21 mouse cellular contexts compared by ENCODE assay signal in genomic region chr15:95976156-95976876, GRCm38 (mm10).
DNase-seq lines count a peak whose midpoint lies in the region; ATAC-seq and TF ChIP-seq lines count a peak whose summit lies in the region.
"Had no signal": no experiment of that assay in that cellular context is flagged by ENCODE, and none has a peak within 500 bp of the region (broad histone marks: within the 10 kb centered on the region; RNA-seq: fewer than 3 reads in every experiment).

No protein-coding gene starts in this region.

- no peak overlapping the region for H3K4me2 ChIP-seq in lung, embryonic 16.5 days (ENCODE audit: low read depth, low read length)
- H3K4me2 ChIP-seq: heart, embryonic 12.5 days; liver, embryonic 15.5 days; neural tube, embryonic 15.5 days had no signal

- peak overlapping the region; percentile 35; the same call in 1 of the 2 replicates for H3K27ac ChIP-seq in lung, embryonic 16.5 days (ENCODE audit: low read length)
- H3K27ac ChIP-seq: embryonic facial prominence, embryonic 10.5 days; hindbrain, embryonic 10.5 days; left cerebral cortex, adult 2 months; liver, embryonic 15.5 days; macrophage; neural tube, embryonic 15.5 days had no signal

- H3K4me3 ChIP-seq in lung, embryonic 16.5 days (ENCODE audit: low read length), result no peak overlapping the region
- H3K4me3 ChIP-seq in lung, adult 2 months (replicated peaks; ENCODE audit: extremely low read depth, low read depth, low read length), result no peak overlapping the region
- H3K4me3 ChIP-seq: embryonic facial prominence, embryonic 10.5 days; heart, embryonic 12.5 days; hindbrain, embryonic 10.5 days; left cerebral cortex, adult 2 months; liver, embryonic 15.5 days; neural tube, embryonic 15.5 days had no signal

- H3K4me1 ChIP-seq in lung, embryonic 16.5 days (replicated peaks; ENCODE audit: control insufficient read depth, insufficient read depth, low read length), result peaks cover 8% of the 10 kb centered on the region
- H3K4me1 ChIP-seq in lung, adult 2 months (ENCODE audit: control insufficient read depth, insufficient read depth, low read length), result no peaks in the 10 kb centered on the region
- H3K4me1 ChIP-seq: liver, embryonic 15.5 days; neural tube, embryonic 15.5 days had no signal

- no peaks in the 10 kb centered on the region for H3K27me3 ChIP-seq in lung, embryonic 16.5 days (ENCODE audit: control insufficient read depth, insufficient read depth, low read depth, low read length)
- H3K27me3 ChIP-seq: heart, embryonic 12.5 days; liver, embryonic 15.5 days; neural tube, embryonic 15.5 days had no signal

- H3K9me3 ChIP-seq in lung, embryonic 16.5 days (ENCODE audit: control insufficient read depth, low read length), result no peaks in the 10 kb centered on the region
- H3K9me3 ChIP-seq: embryonic facial prominence, embryonic 10.5 days; heart, embryonic 12.5 days; hindbrain, embryonic 10.5 days; liver, embryonic 15.5 days; neural tube, embryonic 15.5 days had no signal

- H3K36me3 ChIP-seq in lung, embryonic 16.5 days (ENCODE audit: control insufficient read depth, insufficient read depth, low read length), result peaks cover 13% of the 10 kb centered on the region

- no peak overlapping the region for H3K9ac ChIP-seq in lung, embryonic 16.5 days (ENCODE audit: low read length)
- H3K9ac ChIP-seq: heart, embryonic 12.5 days; liver, embryonic 15.5 days; neural tube, embryonic 15.5 days had no signal

- TF ChIP-seq POLR2A in lung, adult 2 months (IDR thresholded peaks at IDR 0.05; ENCODE audit: borderline replicate concordance, extremely low read depth, low read depth, low read length), result no peak

- ATAC-seq in lung, embryonic 16.5 days (ENCODE audit: low read depth), result 0 out of 2 replicates have a peak, but pooled peaks have one; percentile 26
- ATAC-seq: hindbrain, embryonic 16.5 days had no signal

- 52% methylated on average over 4 of the region's 4 CpGs for WGBS in lung, embryonic 16.5 days
- 68% methylated on average over 4 of the region's 4 CpGs for WGBS in lung, adult 2 months

- DNase-seq in heart, adult 11 months, result peak; percentile 40
- no peak for DNase-seq in heart, adult 8-10 months (ENCODE audit: low spot score)
- DNase-seq in lung, adult 2 months, result no peak
- DNase-seq in NIH3T3 (ENCODE audit: low read depth), result peak; percentile 49
- no peak for DNase-seq in retina, postnatal 1 day
- no peak for DNase-seq in adrenal gland, postnatal 36 days
- DNase-seq: adrenal gland, postnatal 25 days; cerebellum, adult 9-10 months; heart, postnatal 10 days; kidney, adult 11 months; layer of hippocampus, adult 9-11 months; liver had no signal

- TF ChIP-seq CTCF in lung, adult 2 months (IDR thresholded peaks at IDR 0.05; ENCODE audit: insufficient read depth, low read length), result no peak

Comparison
In these comparisons a context has a peak if more than half of its experiments do, and no peak if none do; other contexts are left out.
1. DNase-seq: peak in heart, adult 11 months (single experiment) and NIH3T3 (single experiment); none in heart, adult 8-10 months (single experiment), lung, adult 2 months (single experiment), retina, postnatal 1 day (single experiment) and adrenal gland, postnatal 36 days (0 of 2).